Mouse (Mus musculus) heart, postnatal 0 days (tissue): ENCODE results near the gene Cnp.

Source experiments
- CTCF ChIP-seq: IDR thresholded peaks from 2 replicates; pipeline ENCODE4 v1.5.1; 2016; ENCODE audit warnings: antibody characterized with exemption, control low read depth, low read depth
- EP300 ChIP-seq: IDR thresholded peaks from 2 replicates; pipeline ENCODE4 v1.6.1; 2016; ENCODE audit warnings: antibody characterized with exemption, low read depth

GRCm38 (mm10) chr11:100545746-100546085 lies 29.0 kb upstream of the Cnp start:
- TF ChIP-seq CTCF (no peak), EP300 (no peak)
